Mouse (Mus musculus) kidney, embryonic 15.5 days (tissue): ENCODE measurements around the gene Htra1. TPM values are rescaled to one million over a fixed set of nuclear protein-coding genes. Genes with fewer than 3 reads are reported as not detected.
A peak's percentile ranks its signal among the peaks of the same experiment; 100 is the strongest.

Experiments used
- ATAC-seq: fragments of 200-750 bp; cut with Nextera tagmentation; replicated peaks from 2 replicates; pipeline ENCODE4 v1.8.0; 2017; ENCODE audit warnings: moderate TSS enrichment; ENCODE audit not compliant: low FRiP score
- H3K27ac ChIP-seq: fragments of 300-500 bp; sonication (generic); 2 replicates; pipeline ENCODE4 v1.5.1; 2015; ENCODE audit warnings: mild to moderate bottlenecking, inconsistent platforms
- H3K27me3 ChIP-seq: fragments of 300-500 bp; sonication (generic); 2 replicates; pipeline ENCODE4 v1.6.1; 2015; ENCODE audit warnings: inconsistent platforms
- H3K36me3 ChIP-seq: fragments of 300-500 bp; sonication (generic); 2 replicates; pipeline ENCODE4 v1.6.1; 2015; ENCODE audit warnings: inconsistent platforms
- H3K4me1 ChIP-seq: fragments of 300-500 bp; sonication (generic); 2 replicates; pipeline ENCODE4 v1.6.1; 2015; ENCODE audit warnings: inconsistent platforms
- H3K4me2 ChIP-seq: fragments of 300-500 bp; sonication (generic); 2 replicates; pipeline ENCODE4 v1.6.1; 2015; ENCODE audit warnings: moderate library complexity, mild to moderate bottlenecking, inconsistent platforms
- H3K4me3 ChIP-seq: fragments of 300-500 bp; sonication (generic); replicated peaks from 2 replicates; pipeline ENCODE4 v1.5.1; 2015; ENCODE audit warnings: mild to moderate bottlenecking, inconsistent platforms
- H3K9ac ChIP-seq: fragments of 300-500 bp; sonication (generic); 2 replicates; pipeline ENCODE4 v1.6.1; 2015; ENCODE audit warnings: mild to moderate bottlenecking, inconsistent platforms
- H3K9me3 ChIP-seq: fragments of 300-500 bp; sonication (generic); replicated peaks from 2 replicates; pipeline ENCODE4 v1.6.1; 2016; ENCODE audit warnings: inconsistent platforms
- WGBS: fragments of 180-500 bp; shearing (Covaris S2); methylation state at CpG from one replicate; pipeline ENCODE4 v1.1.7; 2015; ENCODE audit warnings: mixed read lengths; 5-methylcytosine and 5-hydroxymethylcytosine counted together
- polyA plus RNA-seq: library from polyadenylated mRNA; unstranded; fragments of >200 nt; fragmentation: Nextera tagmentation; extraction: Ambion mirVana; gene quantifications from 2 replicates; pipeline ENCODE4 v1.2.1, GENCODE M21; 2015

Htra1 gene
- polyA plus RNA-seq = 13.4 and 14.3 TPM in 2 replicates

DNA sequence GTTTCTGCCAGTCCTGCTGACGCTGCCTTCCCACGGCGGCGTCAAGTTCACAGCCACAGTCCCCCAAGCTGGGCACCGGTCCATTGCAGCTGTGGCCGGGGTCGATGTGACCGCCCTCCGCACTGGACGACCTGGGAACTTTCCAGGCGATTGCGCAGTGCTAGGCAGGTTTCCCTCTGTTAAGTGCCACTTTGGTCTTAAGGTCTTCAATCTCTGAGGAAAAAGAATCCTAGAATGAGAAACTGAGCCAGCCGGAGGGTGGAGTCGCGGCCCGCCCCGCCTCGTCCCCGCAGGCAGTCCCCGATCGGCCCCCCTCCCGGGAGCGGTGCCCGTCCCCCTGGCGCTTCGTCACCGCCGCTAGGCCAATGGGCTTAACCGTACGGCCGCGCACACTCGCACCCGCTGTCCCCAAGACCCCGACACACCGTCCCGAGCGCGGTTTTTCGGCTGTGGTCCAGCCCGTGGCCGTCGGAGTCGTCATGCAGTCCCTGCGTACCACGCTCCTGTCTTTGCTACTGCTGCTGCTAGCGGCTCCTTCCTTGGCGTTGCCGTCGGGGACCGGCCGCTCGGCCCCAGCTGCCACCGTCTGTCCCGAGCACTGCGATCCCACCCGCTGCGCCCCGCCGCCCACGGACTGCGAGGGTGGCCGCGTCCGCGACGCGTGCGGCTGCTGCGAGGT lies at the start of gene Htra1:
Gene Htra1, plus strand, starts transcription at position 319 of the 679 bp plus-strand sequence.
- Histone ChIP-seq H3K9ac (peak within 1 kb of the TSS; percentile 26; the same call in 1 of the 2 replicates), H3K4me2 (peak within 1 kb of the TSS; percentile 86), H3K4me3 (peak within 1 kb of the TSS; percentile 51), H3K27ac (no peak within 1 kb of the TSS), H3K4me1 (peaks cover 31% of the 10 kb centered on the region), H3K27me3 (peaks cover 78% of the 10 kb centered on the region), H3K9me3 (no peaks in the 10 kb centered on the region), H3K36me3 (no peaks in the 10 kb centered on the region)
- WGBS = under 1% methylated on average over 70 of the region's 70 CpGs
- peak; percentile 73 for ATAC-seq

DNA sequence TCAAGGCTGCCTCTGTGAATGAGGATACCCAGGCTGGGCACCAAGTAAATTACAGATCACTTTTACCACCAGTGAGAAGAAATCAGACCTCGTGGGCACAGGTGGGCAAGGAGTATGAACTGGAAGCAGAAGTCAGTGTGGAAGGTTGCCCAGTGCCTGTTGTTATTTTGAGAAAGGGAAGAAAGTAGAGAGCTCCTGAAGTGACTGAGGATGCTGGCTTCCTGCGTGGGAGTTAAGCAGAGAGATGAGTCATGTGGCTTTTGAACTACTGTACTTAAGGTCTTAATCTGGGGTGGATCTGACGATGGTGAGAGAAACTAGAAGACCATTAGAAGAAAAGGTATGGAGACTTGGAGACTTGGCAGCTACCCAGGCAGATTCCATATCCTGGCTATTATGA lies 49.7 kb upstream of the Htra1 start:
- Histone ChIP-seq H3K4me1 (0 out of 2 replicates have a peak, but pooled peaks cover 3% of the 10 kb centered on the region), H3K27me3 (no peaks in the 10 kb centered on the region), H3K9ac (no peak overlapping the region), H3K4me2 (no peak overlapping the region), H3K9me3 (no peaks in the 10 kb centered on the region), H3K36me3 (peaks cover 62% of the 10 kb centered on the region), H3K4me3 (no peak overlapping the region), H3K27ac (no peak overlapping the region)
- 76% methylated on average over 3 of the region's 3 CpGs for WGBS
- ATAC-seq = no peak

DNA sequence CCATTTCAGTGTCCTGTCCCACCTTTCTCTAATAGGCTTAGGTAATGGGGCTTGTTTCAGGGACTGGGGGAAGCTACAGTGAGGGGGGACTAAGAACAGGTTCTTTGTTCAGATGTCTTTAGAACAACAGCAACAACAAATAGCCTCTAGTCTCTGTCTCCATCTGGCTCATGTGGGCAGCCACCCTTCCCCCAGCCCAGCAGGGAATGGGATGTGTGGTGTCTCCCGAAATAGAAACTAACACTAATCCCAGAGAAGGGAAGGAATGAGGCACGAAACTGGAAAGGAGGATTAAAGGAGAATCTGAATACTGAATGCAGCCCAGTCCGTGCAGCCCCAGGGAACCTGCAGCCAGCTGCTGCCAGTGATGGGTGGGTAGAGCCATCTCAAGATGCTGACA lies 48.0 kb upstream of the Htra1 start:
- Histone ChIP-seq H3K9ac (no peak overlapping the region), H3K27me3 (no peaks in the 10 kb centered on the region), H3K4me2 (no peak overlapping the region), H3K9me3 (no peaks in the 10 kb centered on the region), H3K36me3 (peaks cover 64% of the 10 kb centered on the region), H3K4me1 (0 out of 2 replicates have a peak, but pooled peaks cover 3% of the 10 kb centered on the region), H3K27ac (no peak overlapping the region), H3K4me3 (no peak overlapping the region)
- 60% methylated on average over 3 of the region's 3 CpGs for WGBS
- no peak for ATAC-seq

DNA sequence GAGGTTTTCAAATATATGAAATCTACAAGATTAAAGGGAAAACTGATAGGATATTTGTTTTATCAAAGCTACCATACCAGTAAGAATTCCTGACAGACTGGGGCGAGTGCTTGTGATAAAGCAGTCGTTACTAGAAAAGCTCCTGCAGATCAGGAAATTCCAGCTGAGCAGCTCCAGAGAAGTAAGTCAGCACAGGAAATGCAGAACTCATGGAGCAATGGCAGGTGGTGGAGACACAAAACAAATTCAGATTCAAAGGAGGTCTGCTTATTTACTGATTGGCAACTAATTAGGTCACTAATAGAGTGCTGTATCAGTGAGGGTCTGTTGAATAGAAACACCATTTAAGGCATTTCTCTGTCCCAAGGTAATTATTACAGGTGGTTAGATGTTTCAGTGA lies 45.0 kb upstream of the Htra1 start:
- Histone ChIP-seq H3K36me3 (peaks cover 59% of the 10 kb centered on the region), H3K4me2 (no peak overlapping the region), H3K9ac (no peak overlapping the region), H3K4me3 (no peak overlapping the region), H3K4me1 (0 out of 2 replicates have a peak, but pooled peaks cover 4% of the 10 kb centered on the region), H3K9me3 (no peaks in the 10 kb centered on the region), H3K27ac (no peak overlapping the region), H3K27me3 (no peaks in the 10 kb centered on the region)
- no peak for ATAC-seq
- 51% methylated on average over 2 of the region's 2 CpGs for WGBS

DNA sequence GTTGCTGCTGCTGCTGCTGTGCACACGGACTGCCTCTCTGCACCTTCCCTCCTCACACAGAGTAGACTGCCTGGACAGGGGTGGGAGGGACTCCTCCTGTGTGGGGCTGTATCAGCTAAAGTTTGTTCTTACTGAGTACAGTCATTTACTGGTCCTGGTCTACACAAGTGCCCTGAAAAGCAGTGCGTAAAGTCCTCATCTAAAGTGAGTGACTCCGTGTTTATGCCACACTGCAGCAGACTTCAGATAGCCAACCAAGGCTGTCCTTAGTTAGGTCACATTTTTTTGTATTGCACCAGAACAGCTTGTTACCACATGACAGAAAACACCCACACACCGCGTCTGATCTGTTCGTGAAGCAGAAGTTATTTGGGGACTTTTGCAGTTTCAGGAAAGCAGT lies 42.9 kb upstream of the Htra1 start:
- no peak overlapping the region for H3K9ac ChIP-seq
- H3K27me3 ChIP-seq = no peaks in the 10 kb centered on the region
- no peak overlapping the region for H3K27ac ChIP-seq
- H3K4me3 ChIP-seq = no peak overlapping the region
- WGBS = 87% methylated on average over 6 of the region's 6 CpGs
- H3K9me3 ChIP-seq = no peaks in the 10 kb centered on the region
- 0 out of 2 replicates have a peak, but pooled peaks cover 4% of the 10 kb centered on the region for H3K4me1 ChIP-seq
- no peak overlapping the region for H3K4me2 ChIP-seq
- ATAC-seq = no peak
- peaks cover 61% of the 10 kb centered on the region for H3K36me3 ChIP-seq

DNA sequence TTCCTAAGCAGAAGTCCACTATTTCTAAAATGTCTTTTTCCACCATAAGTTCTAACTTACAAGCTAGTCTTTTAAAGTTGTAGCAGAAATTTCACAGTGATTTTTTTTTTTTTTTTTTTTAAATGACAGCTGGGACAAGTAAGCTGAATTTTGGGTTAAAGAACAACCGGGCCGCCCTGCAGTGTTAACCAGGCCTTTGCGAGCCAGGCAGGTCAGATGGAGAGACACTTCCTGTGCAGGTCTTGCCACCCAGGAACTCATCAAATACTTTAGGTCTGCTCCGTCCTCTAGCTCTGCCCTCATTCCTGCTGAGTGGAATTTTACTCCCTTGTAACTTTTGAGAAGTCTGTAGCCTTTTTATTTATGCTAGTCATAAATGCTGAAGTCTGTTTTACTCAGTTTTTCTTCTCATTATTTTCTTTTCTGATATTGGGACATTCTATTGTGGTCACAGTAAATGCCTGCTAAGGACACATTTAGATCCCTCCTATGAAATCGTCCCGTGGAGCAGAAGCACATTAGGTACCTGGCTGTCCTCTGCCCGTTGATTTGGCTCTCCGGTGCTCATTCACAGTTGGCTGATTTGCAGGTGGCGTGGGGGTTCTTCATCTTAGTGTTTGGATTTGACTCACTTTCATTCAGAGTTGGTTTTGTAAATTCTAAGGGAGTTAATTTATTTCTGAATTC lies 40.8 kb upstream of the Htra1 start:
- Histone ChIP-seq H3K4me2 (no peak overlapping the region), H3K27ac (0 out of 2 replicates have a peak overlapping the region, but pooled peaks have one; percentile 10), H3K4me1 (0 out of 2 replicates have a peak, but pooled peaks cover 4% of the 10 kb centered on the region), H3K36me3 (peaks cover 66% of the 10 kb centered on the region), H3K9me3 (no peaks in the 10 kb centered on the region), H3K4me3 (no peak overlapping the region), H3K27me3 (no peaks in the 10 kb centered on the region), H3K9ac (no peak overlapping the region)
- WGBS = 49% methylated on average over 9 of the region's 9 CpGs
- no peak for ATAC-seq

DNA sequence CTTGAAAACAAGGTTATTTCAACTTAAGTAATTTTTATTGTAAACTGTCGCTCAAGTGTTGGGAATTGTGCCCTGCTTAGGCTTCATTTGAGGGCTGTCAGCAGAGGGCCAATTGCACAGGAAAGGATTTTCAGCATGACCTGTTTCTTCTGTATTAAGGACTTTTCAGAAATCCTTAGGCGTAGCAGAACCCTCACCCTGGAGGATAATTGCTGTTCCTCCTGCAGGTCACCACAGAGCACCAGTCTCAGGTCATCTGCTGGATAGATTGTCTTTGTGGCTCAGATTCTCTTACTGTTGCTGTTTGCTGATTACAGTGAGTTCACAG lies 40.3 kb upstream of the Htra1 start:
- H3K4me1 ChIP-seq = 0 out of 2 replicates have a peak, but pooled peaks cover 4% of the 10 kb centered on the region
- 0 out of 2 replicates have a peak overlapping the region, but pooled peaks have one; percentile 10 for H3K27ac ChIP-seq
- H3K27me3 ChIP-seq = no peaks in the 10 kb centered on the region
- H3K4me3 ChIP-seq = no peak overlapping the region
- 64% methylated on average over 2 of the region's 2 CpGs for WGBS
- no peaks in the 10 kb centered on the region for H3K9me3 ChIP-seq
- no peak overlapping the region for H3K4me2 ChIP-seq
- no peak for ATAC-seq
- H3K9ac ChIP-seq = no peak overlapping the region
- peaks cover 67% of the 10 kb centered on the region for H3K36me3 ChIP-seq

DNA sequence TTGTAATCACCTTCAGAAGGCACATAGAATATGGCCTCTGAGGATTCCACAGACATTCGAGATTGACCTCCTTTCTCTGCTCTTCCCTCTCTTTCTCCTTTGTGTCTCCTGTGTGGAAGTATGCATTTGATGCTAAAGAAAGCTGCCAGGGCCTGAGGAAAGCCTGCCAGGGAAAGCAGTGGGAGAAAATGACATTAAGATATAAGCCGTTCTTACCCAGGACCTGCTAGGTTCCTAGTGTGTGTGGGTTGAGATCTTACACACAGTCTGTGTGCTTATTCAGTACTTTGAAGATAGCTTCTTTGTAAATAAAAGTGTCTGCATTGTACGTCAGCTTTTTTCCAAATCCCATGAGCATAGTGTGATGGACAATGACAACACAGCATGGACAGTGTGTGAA lies 39.8 kb upstream of the Htra1 start:
- H3K4me1 ChIP-seq = 0 out of 2 replicates have a peak, but pooled peaks cover 4% of the 10 kb centered on the region

DNA sequence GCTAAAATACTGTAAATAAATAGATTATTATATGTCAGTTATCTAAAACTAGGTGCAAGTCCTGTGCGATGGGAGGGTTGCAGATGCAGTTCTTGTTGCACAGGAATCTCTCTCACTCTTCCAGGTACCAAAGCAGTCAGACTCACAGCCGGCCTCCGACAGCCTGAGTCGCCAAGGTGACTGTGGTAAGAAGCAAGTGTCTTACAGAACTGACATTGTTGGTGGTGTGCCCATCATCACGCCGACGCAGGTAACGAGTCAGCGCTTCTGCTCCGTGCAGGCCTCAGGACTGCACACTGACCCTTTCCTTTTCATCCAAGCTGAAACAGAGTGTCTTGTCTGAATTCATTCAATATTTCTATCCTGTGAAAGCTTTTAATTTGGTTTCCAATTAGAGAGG lies 38.7 kb upstream of the Htra1 start:
- Histone ChIP-seq H3K9me3 (no peaks in the 10 kb centered on the region), H3K27me3 (no peaks in the 10 kb centered on the region), H3K36me3 (peaks cover 68% of the 10 kb centered on the region), H3K9ac (no peak overlapping the region), H3K4me3 (no peak overlapping the region), H3K4me2 (no peak overlapping the region), H3K27ac (no peak overlapping the region), H3K4me1 (0 out of 2 replicates have a peak, but pooled peaks cover 4% of the 10 kb centered on the region)
- no peak for ATAC-seq
- WGBS = 96% methylated on average over 10 of the region's 10 CpGs

More for the DNA sequence above, 39.8 kb upstream of the Htra1 start:
- H3K9ac ChIP-seq = no peak overlapping the region
- WGBS = 83% methylated on average over 3 of the region's 3 CpGs
- H3K4me3 ChIP-seq = no peak overlapping the region
- no peaks in the 10 kb centered on the region for H3K27me3 ChIP-seq
- no peak overlapping the region for H3K4me2 ChIP-seq
- peaks cover 68% of the 10 kb centered on the region for H3K36me3 ChIP-seq
- H3K9me3 ChIP-seq = no peaks in the 10 kb centered on the region
- 0 out of 2 replicates have a peak overlapping the region, but pooled peaks have one; percentile 10 for H3K27ac ChIP-seq
- no peak for ATAC-seq

DNA sequence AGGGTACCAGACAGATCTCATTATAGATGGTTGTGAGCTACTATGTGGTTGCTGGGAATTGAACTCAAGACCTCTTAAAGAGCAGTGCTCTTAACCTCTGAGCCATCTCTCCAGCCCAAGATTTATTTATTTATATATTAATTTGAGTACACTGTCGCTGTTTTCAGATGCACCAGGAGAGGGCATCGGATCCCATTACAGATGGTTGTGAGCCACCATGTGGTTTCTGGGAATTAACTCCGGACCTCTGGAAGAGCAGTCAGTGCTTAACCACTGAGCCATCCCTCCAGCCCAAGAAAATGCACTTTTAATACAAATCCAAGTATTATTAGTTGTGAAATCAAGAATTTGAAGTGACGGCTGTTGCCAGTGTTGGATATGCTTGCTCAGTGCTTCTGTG lies 37.5 kb upstream of the Htra1 start:
- no peak overlapping the region for H3K4me3 ChIP-seq
- no peak for ATAC-seq

DNA sequence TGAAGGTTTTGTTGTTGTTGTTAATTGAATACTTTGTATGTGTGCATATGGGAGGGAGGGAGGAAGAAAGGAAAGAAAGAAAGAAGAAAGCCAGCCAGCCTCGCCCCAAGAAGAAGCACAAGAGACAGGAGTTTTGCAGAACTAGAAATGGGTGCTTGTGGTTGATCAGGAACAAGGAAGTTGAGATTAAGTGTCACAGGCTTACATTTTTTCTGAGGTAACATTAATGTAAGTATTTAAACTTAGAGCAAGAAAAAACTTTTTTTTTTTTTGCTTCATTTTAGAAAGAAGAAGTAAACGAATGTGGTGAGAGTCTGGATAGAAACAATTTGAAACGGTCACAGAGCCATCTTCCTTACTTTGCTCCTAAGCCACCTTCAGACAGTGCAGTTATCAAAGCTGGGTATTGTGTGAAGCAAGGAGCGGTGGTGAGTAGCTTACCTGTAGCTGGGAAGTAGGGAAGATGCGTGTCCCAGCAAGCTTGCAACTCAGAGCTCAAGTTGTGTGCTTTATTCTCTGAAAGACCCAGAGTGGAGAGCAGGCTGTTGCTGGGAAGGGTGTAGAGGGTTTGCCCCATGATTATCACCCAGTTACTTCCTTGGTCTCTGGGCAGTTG lies 35.6 kb upstream of the Htra1 start:
- Histone ChIP-seq H3K27me3 (no peaks in the 10 kb centered on the region), H3K9me3 (no peaks in the 10 kb centered on the region), H3K36me3 (peaks cover 80% of the 10 kb centered on the region), H3K4me3 (no peak overlapping the region), H3K4me1 (no peaks in the 10 kb centered on the region), H3K27ac (no peak overlapping the region), H3K9ac (no peak overlapping the region), H3K4me2 (no peak overlapping the region)
- 92% methylated on average over 5 of the region's 5 CpGs for WGBS
- no peak for ATAC-seq

More for the DNA sequence above, 37.5 kb upstream of the Htra1 start:
- Histone ChIP-seq H3K4me1 (0 out of 2 replicates have a peak, but pooled peaks cover 4% of the 10 kb centered on the region), H3K9ac (no peak overlapping the region), H3K4me2 (no peak overlapping the region), H3K27ac (no peak overlapping the region), H3K36me3 (peaks cover 65% of the 10 kb centered on the region), H3K9me3 (no peaks in the 10 kb centered on the region), H3K27me3 (no peaks in the 10 kb centered on the region)
- WGBS = 86% methylated on average over 4 of the region's 4 CpGs

DNA sequence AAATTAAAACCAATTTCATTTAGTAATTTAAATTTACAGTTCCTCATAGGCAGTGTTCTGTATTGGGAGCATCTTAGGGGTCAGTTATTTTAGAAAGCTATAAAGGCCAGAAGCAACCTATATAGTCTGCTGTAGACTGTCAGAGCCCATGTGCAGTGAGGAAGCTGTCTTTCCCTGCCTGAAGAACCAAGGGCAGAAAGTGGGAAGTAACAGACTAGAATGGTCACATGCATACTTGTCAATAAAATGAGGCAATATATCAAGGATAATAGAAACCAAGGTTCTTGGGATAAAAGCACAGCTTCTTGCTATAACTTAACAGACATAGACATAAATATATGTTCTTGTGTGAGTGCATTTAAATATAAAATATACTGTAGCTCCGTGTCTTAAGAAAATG lies 33.0 kb upstream of the Htra1 start:
- Histone ChIP-seq H3K4me3 (no peak overlapping the region), H3K9me3 (no peaks in the 10 kb centered on the region), H3K9ac (no peak overlapping the region), H3K4me1 (no peaks in the 10 kb centered on the region), H3K27ac (no peak overlapping the region), H3K27me3 (no peaks in the 10 kb centered on the region), H3K4me2 (no peak overlapping the region), H3K36me3 (peaks cover 66% of the 10 kb centered on the region)
- WGBS = 95% methylated on average over 1 of the region's 1 CpGs
- no peak for ATAC-seq
